Mouse (Mus musculus) embryonic facial prominence, embryonic 10.5 days (tissue): ENCODE results near the gene Gusb. TPM values are rescaled to one million over a fixed set of nuclear protein-coding genes. Genes with fewer than 3 reads are reported as not detected.
"Not testable (repeated sequence)": the region's sequence is repeated elsewhere in the genome, so short reads cannot be mapped to it uniquely, and the experiment has no call there.

Experiments used
- DNase-seq: peaks from one replicate; pipeline ENCODE4 v3.0.0-alpha.2; 2017; ENCODE audit warnings: low spot score
- H3K27ac ChIP-seq: fragments of 300-500 bp; sonication (generic); replicated peaks from 2 replicates; pipeline ENCODE4 v1.5.1; 2016; ENCODE audit warnings: mild to moderate bottlenecking
- H3K27me3 ChIP-seq: fragments of 300-500 bp; sonication (generic); replicated peaks from 2 replicates; pipeline ENCODE4 v1.6.1; 2016; ENCODE audit warnings: low read depth, mild to moderate bottlenecking; ENCODE audit not compliant: poor library complexity, severe bottlenecking
- H3K36me3 ChIP-seq: fragments of 300-500 bp; sonication (generic); replicated peaks from 2 replicates; pipeline ENCODE4 v1.6.1; 2016; ENCODE audit warnings: mild to moderate bottlenecking, moderate library complexity
- H3K4me1 ChIP-seq: fragments of 300-500 bp; sonication (generic); 2 replicates; pipeline ENCODE4 v1.6.1; 2016
- H3K4me3 ChIP-seq: fragments of 300-500 bp; sonication (generic); 2 replicates; pipeline ENCODE4 v1.5.1; 2016; ENCODE audit warnings: mild to moderate bottlenecking, moderate library complexity
- H3K9me3 ChIP-seq: fragments of 300-500 bp; sonication (generic); 2 replicates; pipeline ENCODE4 v1.6.1; 2016; ENCODE audit warnings: mild to moderate bottlenecking
- WGBS: fragments of 180-500 bp; shearing (Covaris S2); methylation state at CpG from one replicate; pipeline ENCODE4 v1.1.7; 2016; 5-methylcytosine and 5-hydroxymethylcytosine counted together
- polyA plus RNA-seq: library from polyadenylated mRNA; unstranded; fragments of >200 nt; fragmentation: Nextera tagmentation; extraction: Ambion mirVana; gene quantifications from 2 replicates; pipeline ENCODE4 v1.2.1, GENCODE M21; 2016

Gusb gene
- polyA plus RNA-seq, 1 experiment from 2014 or later, result 45.3 TPM

DNA sequence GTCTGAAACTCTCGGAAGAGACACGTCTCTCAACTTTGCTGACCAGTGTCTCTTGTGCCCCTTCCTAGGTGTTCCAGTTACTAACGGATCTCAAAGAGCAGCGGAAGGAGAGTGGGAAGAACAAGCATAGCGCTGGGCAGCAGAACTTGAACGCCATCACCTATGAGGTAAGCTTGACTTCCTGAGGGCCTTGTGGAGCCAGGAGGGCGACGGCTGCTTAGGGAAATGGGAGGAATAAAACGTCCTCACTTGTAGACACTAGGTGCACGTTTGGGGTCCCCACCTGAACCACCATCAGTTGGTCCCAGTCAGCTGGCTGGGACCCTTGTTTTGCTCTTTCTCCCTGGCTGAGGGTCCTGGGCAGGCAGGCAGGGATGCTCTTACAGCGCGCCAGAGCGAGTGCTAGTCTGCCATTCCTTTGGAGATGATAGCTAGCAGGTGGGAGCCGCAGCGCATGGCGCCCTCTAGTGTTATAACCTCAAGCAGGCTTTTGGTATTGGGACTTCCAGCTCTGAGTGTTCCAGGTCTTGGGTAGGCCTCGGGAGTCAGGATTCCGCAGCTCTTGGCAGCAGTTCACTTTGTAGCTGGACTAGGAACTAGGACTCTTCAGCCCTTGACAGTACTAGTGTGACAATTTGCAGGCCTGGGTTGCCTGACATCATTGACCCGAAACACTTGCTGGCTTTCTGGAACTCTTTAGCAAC lies 35.1 kb upstream of the Gusb start:
- Histone ChIP-seq H3K4me3 (no peak overlapping the region), H3K27ac (no peak overlapping the region), H3K27me3 (no peaks in the 10 kb centered on the region), H3K9me3 (no peaks in the 10 kb centered on the region), H3K36me3 (peaks cover 72% of the 10 kb centered on the region), H3K4me1 (no peaks in the 10 kb centered on the region)
- peak; percentile 75 for DNase-seq
- 67% methylated on average over 19 of the region's 19 CpGs for WGBS

GRCm38 (mm10) chr5:130036300-130036699 lies 33.5 kb upstream of the Gusb start:
- not testable (repeated sequence) for H3K27ac ChIP-seq, DNase-seq, H3K9me3 ChIP-seq, H3K4me3 ChIP-seq, H3K4me1 ChIP-seq, H3K27me3 ChIP-seq
- peaks cover 63% of the 10 kb centered on the region for H3K36me3 ChIP-seq
- WGBS, result 68% methylated on average over 2 of the region's 2 CpGs

DNA sequence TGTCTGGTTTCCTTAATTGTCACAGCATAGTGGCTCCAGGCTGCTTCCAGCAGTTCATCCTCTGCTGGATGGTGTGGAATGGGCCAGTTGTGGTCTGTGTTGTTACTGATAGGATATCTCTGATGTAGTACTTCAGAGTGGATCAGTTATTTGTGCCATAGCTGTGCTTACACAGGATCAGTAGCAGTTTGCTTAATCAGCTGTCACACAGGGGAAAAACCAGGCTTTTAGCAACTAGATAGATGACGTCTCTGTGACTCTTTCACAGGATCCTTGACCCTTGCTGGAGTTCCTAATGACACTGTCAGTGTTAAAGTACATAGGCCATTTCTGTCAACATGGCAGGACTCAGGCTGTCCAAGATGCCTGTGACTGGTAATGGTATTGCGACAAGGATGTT lies 31.0 kb upstream of the Gusb start:
- peaks cover 7% of the 10 kb centered on the region; the same call in 1 of the 2 replicates for H3K4me1 ChIP-seq
- DNase-seq, result no peak
- H3K27ac ChIP-seq, result no peak overlapping the region
- H3K36me3 ChIP-seq, result peaks cover 41% of the 10 kb centered on the region
- WGBS, result 86% methylated on average over 2 of the region's 2 CpGs
- H3K4me3 ChIP-seq, result no peak overlapping the region
- no peaks in the 10 kb centered on the region for H3K9me3 ChIP-seq
- H3K27me3 ChIP-seq, result no peaks in the 10 kb centered on the region

DNA sequence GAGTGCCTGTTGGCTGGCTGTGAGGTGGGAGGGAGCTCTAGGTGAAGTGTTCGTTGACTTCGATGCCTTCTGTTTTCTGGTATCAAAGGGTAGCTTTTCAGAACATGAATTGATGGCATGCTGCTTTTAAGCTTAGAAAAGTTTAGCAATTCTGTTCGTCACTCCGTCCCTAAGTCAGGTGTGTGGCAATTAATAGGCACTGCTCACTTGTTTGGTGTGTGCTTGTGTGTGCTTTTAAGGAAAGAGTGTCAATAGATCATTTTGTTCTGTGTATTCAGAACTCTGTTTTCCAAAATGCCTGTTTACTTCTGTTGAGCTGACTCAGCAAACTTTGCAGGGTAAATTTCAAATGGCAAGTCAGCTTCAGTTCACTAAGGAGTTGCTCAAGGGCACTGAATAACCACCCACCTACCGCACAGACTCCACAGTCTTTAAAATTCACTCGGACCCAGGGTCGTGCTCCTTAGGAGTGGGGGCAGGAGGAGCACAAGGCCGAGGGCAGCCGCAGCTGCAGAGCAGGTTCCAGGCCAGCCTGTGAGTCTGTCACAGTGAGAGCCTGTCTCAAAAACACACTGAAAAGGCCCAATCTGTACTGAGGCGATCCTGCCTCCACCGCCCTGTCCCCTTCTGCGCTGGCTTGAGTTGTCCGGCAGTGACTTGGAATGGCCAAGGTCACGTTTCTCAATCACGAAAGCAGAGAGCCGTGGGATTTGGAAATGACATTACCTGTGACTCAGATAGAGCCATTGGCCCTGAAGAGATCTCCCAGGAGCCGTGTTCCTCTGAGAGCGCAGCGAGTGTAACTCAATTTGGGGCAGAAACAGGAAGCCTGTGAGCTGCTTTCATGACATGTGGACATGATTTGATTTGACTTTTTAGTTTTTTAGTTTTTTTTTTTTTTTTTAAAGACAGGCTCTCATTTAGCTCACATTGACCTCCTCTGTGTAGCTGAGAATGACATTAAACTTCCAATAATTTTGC lies 28.9 kb upstream of the Gusb start:
- no peaks in the 10 kb centered on the region for H3K27me3 ChIP-seq
- H3K27ac ChIP-seq, result no peak overlapping the region
- no peak overlapping the region for H3K4me3 ChIP-seq
- peaks cover 27% of the 10 kb centered on the region for H3K36me3 ChIP-seq
- peaks cover 7% of the 10 kb centered on the region; the same call in 1 of the 2 replicates for H3K4me1 ChIP-seq
- 91% methylated on average over 19 of the region's 19 CpGs for WGBS
- no peaks in the 10 kb centered on the region for H3K9me3 ChIP-seq
- no peak for DNase-seq

DNA sequence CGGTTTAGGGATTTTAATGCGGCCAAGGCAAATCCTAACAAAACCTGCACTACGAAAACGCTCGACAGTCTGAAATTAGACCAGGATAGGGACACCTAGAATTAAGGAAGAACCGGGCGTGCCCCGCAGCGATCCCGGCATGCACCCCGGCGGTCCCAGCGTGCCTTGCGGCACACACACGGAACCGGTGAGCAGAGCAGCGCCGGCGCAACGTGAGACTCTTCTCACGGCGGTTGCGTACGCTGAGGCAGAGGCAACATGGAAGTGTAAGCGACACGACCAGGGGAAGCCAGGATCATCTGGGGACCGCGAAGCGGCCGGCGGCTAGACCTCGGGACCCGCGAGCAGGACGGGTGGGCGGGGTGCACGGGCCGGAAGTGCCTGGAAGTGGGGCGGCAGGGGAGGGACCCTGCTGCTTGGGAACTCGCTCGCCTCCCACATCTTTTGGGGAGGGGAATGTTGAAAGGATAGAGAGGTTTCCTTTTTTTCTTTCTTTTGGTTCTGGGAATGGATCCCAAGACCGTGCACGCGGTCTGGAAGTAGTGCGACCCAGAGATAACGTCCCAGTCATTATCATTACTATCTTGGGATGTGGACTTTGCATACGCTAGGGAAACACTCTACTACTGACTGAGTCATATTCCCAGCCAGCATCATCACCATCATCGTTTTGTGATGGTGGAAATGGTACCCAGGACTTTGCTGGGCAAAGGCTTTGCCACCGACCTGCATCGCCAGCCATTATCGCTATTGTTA lies 26.5 kb upstream of the Gusb start, which contains the start of the genes Asl and Crcp:
Asl (minus strand) TSS at position 106 of the 756 bp plus-strand sequence.
Crcp (plus strand) TSS at position 149 of the 756 bp plus-strand sequence.
- peak; percentile 87 for DNase-seq
- Histone ChIP-seq H3K4me1 (peaks cover 11% of the 10 kb centered on the region), H3K36me3 (peaks cover 7% of the 10 kb centered on the region; the same call in 1 of the 2 replicates), H3K27me3 (no peaks in the 10 kb centered on the region), H3K4me3 (peak within 1 kb of the TSS; percentile 82), H3K9me3 (no peaks in the 10 kb centered on the region), H3K27ac (peak within 1 kb of the TSS; percentile 94)
- 2% methylated on average over 51 of the region's 51 CpGs for WGBS

- Histone ChIP-seq H3K36me3 (peaks cover 7% of the 10 kb centered on the region; the same call in 1 of the 2 replicates), H3K9me3 (no peaks in the 10 kb centered on the region), H3K27ac (no peak overlapping the region), H3K4me3 (no peak overlapping the region), H3K27me3 (no peaks in the 10 kb centered on the region), H3K4me1 (peaks cover 20% of the 10 kb centered on the region)
- DNase-seq, result no peak
- 83% methylated on average over 7 of the region's 7 CpGs for WGBS
These were observed 24.8 kb upstream of the Gusb start for GRCm38 (mm10) chr5:130027696-130028095.

DNA sequence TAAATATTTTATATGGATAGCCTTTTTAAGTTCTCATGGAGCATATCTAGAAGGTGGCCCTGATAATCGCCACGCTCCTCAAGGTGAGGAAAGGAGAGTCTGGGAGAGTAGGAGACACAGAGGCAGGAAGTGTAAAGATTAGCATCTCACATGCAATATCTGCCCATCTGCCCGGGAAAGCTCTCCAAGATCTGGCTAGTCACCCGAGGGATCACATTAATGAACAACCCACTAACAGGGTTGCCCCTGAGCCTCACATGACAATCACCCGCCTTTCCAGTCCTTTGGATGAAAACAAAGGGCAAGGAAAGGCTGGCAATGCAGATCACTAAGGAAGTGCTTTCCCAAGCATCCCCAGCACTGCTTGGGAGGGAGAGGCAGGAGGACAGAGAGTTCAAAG lies 24.3 kb upstream of the Gusb start:
- no peaks in the 10 kb centered on the region for H3K27me3 ChIP-seq
- H3K4me1 ChIP-seq, result peaks cover 22% of the 10 kb centered on the region
- 76% methylated on average over 5 of the region's 5 CpGs for WGBS
- peaks cover 4% of the 10 kb centered on the region; the same call in 1 of the 2 replicates for H3K36me3 ChIP-seq
- H3K27ac ChIP-seq, result no peak overlapping the region
- no peak for DNase-seq
- H3K9me3 ChIP-seq, result no peaks in the 10 kb centered on the region
- H3K4me3 ChIP-seq, result no peak overlapping the region

GRCm38 (mm10) chr5:130023767-130024539 lies 21.1 kb upstream of the Gusb start:
- no peaks in the 10 kb centered on the region for H3K27me3 ChIP-seq
- H3K27ac ChIP-seq, result peak overlapping the region; percentile 80
- peak; percentile 88 for DNase-seq
- H3K36me3 ChIP-seq, result no peaks in the 10 kb centered on the region
- H3K4me1 ChIP-seq, result peaks cover 33% of the 10 kb centered on the region
- no peaks in the 10 kb centered on the region for H3K9me3 ChIP-seq
- WGBS, result under 1% methylated on average over 32 of the region's 32 CpGs
- H3K4me3 ChIP-seq, result peak overlapping the region; percentile 64

- WGBS, result 41% methylated on average over 12 of the region's 12 CpGs
- H3K9me3 ChIP-seq, result no peaks in the 10 kb centered on the region
- peaks cover 4% of the 10 kb centered on the region; the same call in 1 of the 2 replicates for H3K36me3 ChIP-seq
- peaks cover 33% of the 10 kb centered on the region for H3K4me1 ChIP-seq
- no peak overlapping the region for H3K27ac ChIP-seq
- no peaks in the 10 kb centered on the region for H3K27me3 ChIP-seq
- H3K4me3 ChIP-seq, result peak overlapping the region; percentile 64
- DNase-seq, result no peak
These were observed 20.4 kb upstream of the Gusb start for GRCm38 (mm10) chr5:130023067-130023766.

- no peak overlapping the region for H3K4me3 ChIP-seq
- no peak for DNase-seq
- H3K9me3 ChIP-seq, result no peaks in the 10 kb centered on the region
- no peak overlapping the region for H3K27ac ChIP-seq
- WGBS, result 60% methylated on average over 7 of the region's 7 CpGs
- no peaks in the 10 kb centered on the region for H3K27me3 ChIP-seq
- peaks cover 12% of the 10 kb centered on the region; the same call in 1 of the 2 replicates for H3K36me3 ChIP-seq
- H3K4me1 ChIP-seq, result peaks cover 33% of the 10 kb centered on the region
These were observed 19.5 kb upstream of the Gusb start for GRCm38 (mm10) chr5:130022366-130022765.

DNA sequence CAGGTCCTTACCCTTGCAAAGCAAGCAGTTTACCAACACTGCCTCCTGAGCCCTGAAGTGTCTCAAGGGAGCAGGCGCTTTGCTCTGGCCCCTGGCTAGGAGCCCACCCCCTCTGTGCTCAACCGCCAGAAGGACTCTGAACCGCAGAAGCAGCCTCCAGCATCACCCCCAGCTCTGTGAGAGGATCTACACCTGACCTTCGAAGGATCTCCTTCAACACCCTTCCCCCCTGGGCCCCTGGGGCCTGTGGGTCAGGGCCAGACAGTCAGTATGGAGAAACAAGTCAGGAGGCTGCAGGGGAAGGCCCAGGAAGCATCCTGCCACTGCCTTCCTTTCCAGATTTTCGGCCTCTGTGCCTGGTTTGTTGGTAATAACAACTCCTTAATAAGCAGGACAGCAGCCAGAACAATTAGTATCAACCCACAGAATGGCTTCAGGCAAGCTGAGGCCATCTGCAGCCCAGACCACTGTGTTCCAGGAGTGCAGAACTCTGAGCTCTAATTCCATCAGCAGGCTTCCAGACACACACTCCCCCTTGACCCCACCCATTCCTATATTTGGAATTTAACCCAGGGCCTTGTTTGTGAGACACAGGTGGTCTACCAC lies 18.6 kb upstream of the Gusb start:
- 46% methylated on average over 5 of the region's 5 CpGs for WGBS
- Histone ChIP-seq H3K4me1 (peaks cover 33% of the 10 kb centered on the region), H3K9me3 (no peaks in the 10 kb centered on the region), H3K27me3 (no peaks in the 10 kb centered on the region), H3K27ac (no peak overlapping the region), H3K36me3 (peaks cover 15% of the 10 kb centered on the region), H3K4me3 (no peak overlapping the region)
- DNase-seq, result no peak
